Mouse (Mus musculus): ENCODE measurements around the gene Nphs2. TPM values are rescaled to one million over a fixed set of nuclear protein-coding genes. Genes with fewer than 3 reads are reported as not detected.

Gene Nphs2
- polyA plus RNA-seq, 2 experiments from 2014 or later, result not detected

Other genes starting within 250 kb of the Nphs2 start
- not detected for gene Fam163a, start 105.7 kb upstream of the Nphs2 start, polyA plus RNA-seq (2017; shearing (Covaris generic))
- not detected for gene Tdrd5, start 7.1 kb upstream of the Nphs2 start, polyA plus RNA-seq (2017; shearing (Covaris generic))
- 1,000 to 10,000 TPM; 2,130 to 3,550 TPM for gene Gm2000, start 55.3 kb downstream of the Nphs2 start, polyA plus RNA-seq (2017; shearing (Covaris generic))
- gene Axdnd1, start 110.4 kb downstream of the Nphs2 start, polyA plus RNA-seq (2017; shearing (Covaris generic)), result 1 to 10 TPM in 1 of 2 experiments, under 1 TPM in 1; 0.93 to 1.2 TPM
- gene Soat1, start 163.6 kb downstream of the Nphs2 start, polyA plus RNA-seq (2017; shearing (Covaris generic)), result 10 to 100 TPM; 56.3 TPM
- 1 to 10 TPM in 1 of 2 experiments, under 1 TPM in 1; 0.66 to 4.8 TPM for gene Gm10031, start 213.3 kb downstream of the Nphs2 start, polyA plus RNA-seq (2017; shearing (Covaris generic))
- gene Abl2, start 248.1 kb downstream of the Nphs2 start, polyA plus RNA-seq (2017; shearing (Covaris generic)), result 1 to 10 TPM; 4.6 to 4.9 TPM